Mouse (Mus musculus): ENCODE measurements around the gene Tmem255a. TPM values are rescaled to one million over a fixed set of nuclear protein-coding genes. Genes with fewer than 3 reads are reported as not detected.

Gene Tmem255a
- polyA plus RNA-seq, 1 experiment from 2014 or later: 2.0 TPM

DNA sequence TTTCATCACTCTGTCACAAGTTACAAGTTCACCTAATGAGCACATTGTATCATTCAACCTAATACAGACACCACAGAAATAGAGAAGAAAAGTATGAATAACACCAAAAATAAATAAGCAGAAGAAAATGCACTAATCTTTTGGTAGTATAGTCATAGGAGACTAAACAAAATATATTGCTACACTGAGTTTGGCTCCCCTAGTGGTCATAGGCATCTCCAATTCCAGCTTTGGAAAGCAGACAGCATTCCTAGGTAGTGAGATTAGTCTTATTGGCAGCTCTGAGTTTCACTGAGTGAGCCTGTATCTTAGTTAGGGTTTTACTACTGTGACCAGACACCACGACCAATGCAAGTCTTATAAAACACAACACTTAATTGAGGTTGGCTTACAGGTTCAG, 93.1 kb downstream of the Tmem255a start:
- Histone ChIP-seq H3K9ac (no peak overlapping the region), H3K4me2 (no peak overlapping the region), H3K36me3 (no peaks in the 10 kb centered on the region), H3K4me1 (replicated peaks) (no peaks in the 10 kb centered on the region), H3K4me3 (replicated peaks) (no peak overlapping the region), H3K27ac (no peak overlapping the region), H3K27me3 (no peaks in the 10 kb centered on the region), H3K9me3 (replicated peaks) (no peaks in the 10 kb centered on the region)
- ATAC-seq (ENCODE audit: low read depth) (no peak), DNase-seq (no peak)
- 50% methylated on average over 1 of the region's 1 CpGs for WGBS (ENCODE audit: insufficient replicate concordance)

Small RNA genes within 50 kb of the gene (microRNA-seq; reads per million reads assigned to microRNA genes)
- 1.2 reads per million for gene Mir3110

Other genes starting within 250 kb of the Tmem255a start
- not detected in 2 replicates for gene Btg1-ps1, start 233.6 kb downstream of the Tmem255a start, polyA plus RNA-seq (2015; fragmentation: Nextera tagmentation; extraction: Ambion mirVana)
- gene Btg1-ps2, start 209.3 kb downstream of the Tmem255a start, polyA plus RNA-seq (2015; fragmentation: Nextera tagmentation; extraction: Ambion mirVana): not detected in 2 replicates
- gene Rhox10, start 186.0 kb downstream of the Tmem255a start, polyA plus RNA-seq (2015; fragmentation: Nextera tagmentation; extraction: Ambion mirVana): not detected in 2 replicates
- not detected in 2 replicates for gene Rhox11, start 167.3 kb downstream of the Tmem255a start, polyA plus RNA-seq (2015; fragmentation: Nextera tagmentation; extraction: Ambion mirVana)
- not detected in 2 replicates for gene Rhox12, start 141.5 kb downstream of the Tmem255a start, polyA plus RNA-seq (2015; fragmentation: Nextera tagmentation; extraction: Ambion mirVana)
- gene Rhox13, start 131.2 kb downstream of the Tmem255a start, polyA plus RNA-seq (2015; fragmentation: Nextera tagmentation; extraction: Ambion mirVana): not detected in 2 replicates
- 0.97 and 1.3 TPM in 2 replicates for gene Zbtb33, start 62.6 kb downstream of the Tmem255a start, polyA plus RNA-seq (2015; fragmentation: Nextera tagmentation; extraction: Ambion mirVana)
- gene Atp1b4, start 63.7 kb upstream of the Tmem255a start, polyA plus RNA-seq (2015; fragmentation: Nextera tagmentation; extraction: Ambion mirVana): 0.07 and 0.14 TPM in 2 replicates
- gene Lamp2, start 204.0 kb upstream of the Tmem255a start, polyA plus RNA-seq (2015; fragmentation: Nextera tagmentation; extraction: Ambion mirVana): 46.9 and 62.9 TPM in 2 replicates